ENCODE assay signal across 31 mouse cellular contexts in genomic region chr11:62479581-62479980, GRCm38 (mm10). TPM values are rescaled to one million over a fixed set of nuclear protein-coding genes. Genes with fewer than 3 reads are reported as not detected.
DNase-seq lines count a peak whose midpoint lies in the region; ATAC-seq and TF ChIP-seq lines count a peak whose summit lies in the region.
"Had no signal": no experiment of that assay in that cellular context is flagged by ENCODE, and none has a peak within 500 bp of the region (broad histone marks: within the 10 kb centered on the region; RNA-seq: fewer than 3 reads in every experiment).

No protein-coding gene starts in this region.

- H3K4me1 ChIP-seq in kidney, adult 2 months (ENCODE audit: control insufficient read depth, insufficient read depth, low read length), result peaks cover 9% of the 10 kb centered on the region; the same call in 1 of the 2 replicates
- H3K4me1 ChIP-seq in neural tube, embryonic 13.5 days (replicated peaks), result peaks cover 7% of the 10 kb centered on the region; the same call in 1 of the 2 replicates
- H3K4me1 ChIP-seq: embryonic facial prominence, embryonic 13.5 days; forebrain, embryonic 10.5 days; hindbrain, embryonic 10.5 days; limb, embryonic 13.5 days; liver, embryonic 13.5 days; midbrain, embryonic 12.5 days had no signal

- intact Hi-C loops in gastrocnemius, adult 2 months (cut with DNase I), result no loop called here

- no peak overlapping the region for H3K4me2 ChIP-seq in neural tube, embryonic 13.5 days
- H3K4me2 ChIP-seq: embryonic facial prominence, embryonic 13.5 days; limb, embryonic 13.5 days; liver, embryonic 13.5 days; midbrain, embryonic 12.5 days had no signal

- H3K4me3 ChIP-seq in gastrocnemius, adult 2 months, result no peak overlapping the region
- no peak overlapping the region for H3K4me3 ChIP-seq in kidney, adult 2 months (ENCODE audit: insufficient read depth, low read depth, low read length)
- H3K4me3 ChIP-seq in neural tube, embryonic 13.5 days, result no peak overlapping the region
- H3K4me3 ChIP-seq: embryonic facial prominence, embryonic 13.5 days; forebrain, embryonic 10.5 days; hindbrain, embryonic 10.5 days; layer of hippocampus, adult 2 months; left cerebral cortex, adult 2 months; limb, embryonic 13.5 days; liver, embryonic 13.5 days; midbrain, embryonic 12.5 days; myocyte had no signal

- WGBS in kidney, adult 2 months, result 61% methylated on average over 5 of the region's 5 CpGs
- 89% methylated on average over 5 of the region's 5 CpGs for WGBS in neural tube, embryonic 13.5 days

- no peaks in the 10 kb centered on the region; the same call in 1 of the 2 replicates for H3K36me3 ChIP-seq in kidney, adult 2 months (ENCODE audit: control insufficient read depth, insufficient read depth, low read length)
- no peaks in the 10 kb centered on the region for H3K36me3 ChIP-seq in neural tube, embryonic 13.5 days
- H3K36me3 ChIP-seq: embryonic facial prominence, embryonic 13.5 days; forebrain, embryonic 10.5 days; hindbrain, embryonic 10.5 days; limb, embryonic 13.5 days; liver, embryonic 13.5 days; midbrain, embryonic 12.5 days had no signal

- H3K9me3 ChIP-seq in neural tube, embryonic 13.5 days, result no peaks in the 10 kb centered on the region
- H3K9me3 ChIP-seq: embryonic facial prominence, embryonic 13.5 days; forebrain, embryonic 10.5 days; hindbrain, embryonic 10.5 days; limb, embryonic 13.5 days; liver, embryonic 13.5 days; megakaryocyte, embryonic 14.5 days; midbrain, embryonic 12.5 days had no signal

- TF ChIP-seq CTCF in gastrocnemius, adult 2 months (IDR thresholded peaks at IDR 0.05), result no peak
- no peak for TF ChIP-seq CTCF in kidney, adult 2 months (conservative IDR thresholded peaks at IDR 0.05; ENCODE audit: insufficient read depth, insufficient read length, low read depth, low read length)

- H3K9ac ChIP-seq in neural tube, embryonic 13.5 days, result no peak overlapping the region
- H3K9ac ChIP-seq: embryonic facial prominence, embryonic 13.5 days; limb, embryonic 13.5 days; liver, embryonic 13.5 days; midbrain, embryonic 12.5 days had no signal

- ATAC-seq in neural tube, embryonic 13.5 days (ENCODE audit: low read depth), result no peak
- ATAC-seq: forebrain, embryonic 16.5 days; hindbrain, embryonic 16.5 days; intestine, embryonic 16.5 days; lung, postnatal 0 days; Patski had no signal

- no peak for TF ChIP-seq POLR2A in kidney, adult 2 months (IDR thresholded peaks at IDR 0.05; ENCODE audit: low read depth, low read length)

- no peaks in the 10 kb centered on the region for H3K27me3 ChIP-seq in kidney, adult 2 months (replicated peaks; ENCODE audit: control insufficient read depth, insufficient read depth, low read length)
- no peaks in the 10 kb centered on the region for H3K27me3 ChIP-seq in neural tube, embryonic 13.5 days
- H3K27me3 ChIP-seq: embryonic facial prominence, embryonic 13.5 days; limb, embryonic 13.5 days; liver, embryonic 13.5 days; megakaryocyte, embryonic 14.5 days; midbrain, embryonic 12.5 days; Patski had no signal

- H3K27ac ChIP-seq in gastrocnemius, adult 2 months, result peak overlapping the region; percentile 24; the same call in 1 of the 2 replicates
- H3K27ac ChIP-seq in kidney, adult 2 months (ENCODE audit: insufficient read depth, low read depth, low read length), result peak overlapping the region; percentile 47; the same call in 1 of the 2 replicates
- H3K27ac ChIP-seq in neural tube, embryonic 13.5 days (replicated peaks), result peak overlapping the region; percentile 73
- H3K27ac ChIP-seq: forebrain, embryonic 10.5 days; hindbrain, embryonic 10.5 days; layer of hippocampus, adult 2 months; left cerebral cortex, adult 2 months; limb, embryonic 13.5 days; liver, embryonic 13.5 days; midbrain, embryonic 12.5 days; stomach, postnatal 0 days had no signal

- no peak for DNase-seq in gastrocnemius, adult 2 months
- no peak for DNase-seq in gastrocnemius, adult 8-10 months (ENCODE audit: low spot score in 2 of 2)
- DNase-seq in kidney, adult 2 months, result peak; percentile 80
- DNase-seq in kidney, postnatal 10 days, result no peak
- DNase-seq in neural tube, embryonic 10.5 days (ENCODE audit: extremely low spot score, low spot score), result no peak
- DNase-seq in urinary bladder, postnatal 10 days (ENCODE audit: low spot score), result no peak
- DNase-seq in ovary, postnatal 10 days (ENCODE audit: low spot score), result no peak
- DNase-seq: cerebellum, adult 18-20 months; gastrocnemius, postnatal 10 days; liver, embryonic 13.5 days; lung, adult 18-20 months; lung, postnatal 4 days; right cerebral cortex, adult 18-20 months; thymus, adult 18-20 months; thymus, postnatal 25 days had no signal

RNA-seq across cellular contexts. Expression of gene Ncor1, which starts 21.2 kb away (rescaled TPM):
- 100 to 1,000 TPM; 133 to 139 TPM for total RNA-seq in gastrocnemius, adult 2 months (2021)
- 100 to 1,000 TPM; 114 to 145 (median 126) TPM for total RNA-seq in gastrocnemius, adult 8-10 months (2022)
- 110 and 127 TPM in 2 replicates for polyA plus RNA-seq in kidney, adult 2 months (2012; rRNA removed)
- polyA plus RNA-seq in neural tube, embryonic 13.5 days (2015; fragmentation: Nextera tagmentation; extraction: Ambion mirVana), result 185 and 190 TPM in 2 replicates

RNA-seq across cellular contexts. Expression of gene Pigl, which starts 21.3 kb away (rescaled TPM):
- total RNA-seq in gastrocnemius, adult 2 months (2021), result 1 to 10 TPM; 2.2 to 2.6 TPM
- total RNA-seq in gastrocnemius, adult 8-10 months (2022), result 1 to 10 TPM; 1.6 to 1.9 (median 1.8) TPM
- polyA plus RNA-seq in kidney, adult 2 months (2012; rRNA removed), result 7.1 and 8.7 TPM in 2 replicates
- 7.7 and 9.5 TPM in 2 replicates for polyA plus RNA-seq in neural tube, embryonic 13.5 days (2015; fragmentation: Nextera tagmentation; extraction: Ambion mirVana)

RNA-seq across cellular contexts. Expression of gene Cenpv, which starts 59.5 kb away (rescaled TPM):
- 10 to 100 TPM; 19.2 to 24.3 TPM for total RNA-seq in gastrocnemius, adult 2 months (2021)
- total RNA-seq in gastrocnemius, adult 8-10 months (2022), result 10 to 100 TPM; 14.0 to 21.6 (median 17.8) TPM
- 34.4 and 41.7 TPM in 2 replicates for polyA plus RNA-seq in kidney, adult 2 months (2012; rRNA removed)
- polyA plus RNA-seq in neural tube, embryonic 13.5 days (2015; fragmentation: Nextera tagmentation; extraction: Ambion mirVana), result 52.2 and 62.6 TPM in 2 replicates
